Mouse (Mus musculus) WW6 (cell line): ENCODE data around the gene Atp6v0a1.

ENCODE experiments used
- DNase-seq: peaks from one replicate; pipeline ENCODE4 v3.0.0-alpha.2; 2013; ENCODE audit warnings: low read depth, low spot score

The Atp6v0a1 gene

DNA sequence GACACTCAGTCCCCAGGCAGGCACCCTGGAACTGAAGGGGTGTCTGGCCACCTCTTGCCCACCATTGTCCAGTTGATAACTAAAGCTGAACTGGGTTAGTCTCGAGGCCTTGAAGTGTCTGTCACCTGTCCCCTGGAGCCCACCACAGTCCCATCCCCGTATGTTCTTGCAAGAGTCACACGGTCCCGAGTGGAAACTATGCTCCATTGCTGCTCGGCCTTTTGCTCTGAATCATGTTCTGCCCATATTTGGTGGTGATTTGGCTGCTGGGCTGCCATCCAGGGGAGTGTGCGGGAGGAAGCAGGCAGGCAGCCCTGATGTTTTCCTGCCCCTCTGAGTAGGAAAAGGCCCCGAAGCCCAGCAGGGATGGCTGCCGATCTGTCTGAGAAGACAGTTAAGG lies 50.9 kb downstream of the Atp6v0a1 start:
- no peak for DNase-seq

DNA sequence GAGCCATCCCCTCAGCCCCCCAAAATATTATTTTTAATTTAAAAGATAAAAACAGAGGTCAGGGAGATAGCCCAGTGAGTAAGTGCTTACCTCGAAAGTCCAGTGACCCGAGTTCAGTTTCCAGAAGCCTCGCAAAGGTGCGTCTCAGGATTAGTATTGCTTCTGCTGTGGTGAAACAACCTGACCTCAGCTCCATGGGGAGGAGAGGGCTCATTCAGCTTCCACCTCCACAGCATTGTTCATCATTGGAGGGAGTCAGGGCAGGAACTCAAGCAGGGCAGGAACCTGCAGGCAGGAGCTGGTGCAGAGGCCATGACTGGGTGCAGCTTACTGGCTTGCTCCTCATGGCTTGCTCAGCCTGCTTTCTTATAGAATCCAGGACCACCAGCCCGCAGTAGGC lies 51.8 kb downstream of the Atp6v0a1 start:
- DNase-seq = no peak

GRCm38 (mm10) chr11:101062165-101062884 lies 53.1 kb downstream of the Atp6v0a1 start:
- DNase-seq = no peak

GRCm38 (mm10) chr11:101062971-101063675 lies 53.9 kb downstream of the Atp6v0a1 start:
- DNase-seq = no peak

- no peak for DNase-seq
Measured at GRCm38 (mm10) chr11:101063676-101064327, 54.5 kb downstream of the Atp6v0a1 start.

DNA sequence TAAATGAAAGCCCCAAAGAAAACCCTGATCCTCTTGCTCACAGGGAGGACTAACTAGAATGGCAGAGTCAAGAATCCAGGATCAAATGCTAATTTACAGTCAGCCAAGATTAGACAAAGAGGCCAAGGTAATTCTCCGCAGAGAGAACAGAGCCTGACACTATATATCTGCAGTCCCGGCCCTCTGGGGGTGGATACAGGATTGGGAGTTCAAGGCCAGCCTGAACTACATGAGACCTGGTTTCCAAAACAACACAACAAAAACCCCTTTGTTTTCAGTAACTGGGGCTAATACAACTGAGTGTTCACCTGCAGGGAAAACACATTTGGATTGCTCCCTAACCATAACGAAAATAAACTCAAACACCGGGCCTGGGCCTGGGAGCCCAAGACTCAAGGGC lies 55.2 kb downstream of the Atp6v0a1 start:
- DNase-seq = no peak

DNA sequence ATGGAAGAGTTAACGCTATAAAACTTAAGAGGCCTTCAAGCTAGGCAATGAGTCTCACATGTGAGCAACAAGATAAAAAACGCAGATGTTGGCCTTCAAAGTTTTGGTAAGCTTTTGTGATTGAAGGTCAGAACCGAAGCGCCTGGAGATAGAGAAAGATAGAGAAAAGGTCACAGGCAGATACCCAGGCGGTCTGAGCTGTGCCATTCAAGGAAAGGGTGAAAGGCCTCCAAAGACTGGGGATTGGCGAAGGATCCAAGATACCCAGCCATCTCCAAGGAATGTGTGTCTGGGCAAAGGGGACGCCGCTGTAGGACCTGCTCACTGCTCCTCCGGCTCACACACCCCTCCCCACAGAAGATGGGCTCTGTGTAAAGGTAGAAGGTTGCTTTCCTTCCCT lies 55.8 kb downstream of the Atp6v0a1 start:
- no peak for DNase-seq

DNA sequence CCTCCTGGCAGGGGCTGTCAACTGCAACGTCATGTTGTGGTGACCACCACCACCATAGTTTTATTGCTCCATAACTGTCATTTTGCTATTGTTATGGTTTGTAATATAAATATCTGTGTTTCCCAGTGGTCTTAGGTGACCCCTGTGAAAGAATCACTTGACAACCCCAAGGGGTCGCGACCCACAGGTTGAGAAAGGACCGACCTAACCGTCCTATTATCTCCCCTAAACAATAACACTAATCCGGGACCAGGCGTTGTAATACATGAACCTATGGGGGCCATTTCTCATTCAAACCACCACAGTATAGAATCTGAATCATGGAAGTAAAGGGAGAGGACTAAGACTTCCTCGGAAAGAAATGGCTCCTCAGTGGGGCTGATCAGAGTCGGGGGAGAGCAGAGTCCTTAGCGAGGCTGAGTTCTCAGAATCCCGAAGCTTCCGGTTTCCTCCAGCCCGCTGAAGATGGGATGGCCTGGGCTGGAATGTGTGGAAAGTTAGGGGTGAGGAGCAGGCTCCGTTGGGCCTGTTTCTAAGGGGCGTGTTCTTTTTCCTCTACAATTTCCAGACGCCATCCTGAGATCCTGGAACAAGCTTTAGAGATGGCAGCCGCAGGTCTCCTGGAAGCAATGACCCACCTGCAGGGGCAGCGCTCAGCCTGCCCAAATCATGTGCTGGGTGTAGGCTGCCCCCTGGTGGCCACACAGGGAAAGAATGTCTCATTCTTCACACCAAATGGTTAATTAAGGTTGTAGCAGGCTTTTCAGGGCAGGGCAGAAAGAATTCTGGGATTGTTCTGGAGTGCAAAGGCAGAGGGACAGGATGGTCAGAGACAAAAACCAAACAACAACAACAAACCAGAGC lies 57.5 kb downstream of the Atp6v0a1 start:
- peak; percentile 81 for DNase-seq

DNA sequence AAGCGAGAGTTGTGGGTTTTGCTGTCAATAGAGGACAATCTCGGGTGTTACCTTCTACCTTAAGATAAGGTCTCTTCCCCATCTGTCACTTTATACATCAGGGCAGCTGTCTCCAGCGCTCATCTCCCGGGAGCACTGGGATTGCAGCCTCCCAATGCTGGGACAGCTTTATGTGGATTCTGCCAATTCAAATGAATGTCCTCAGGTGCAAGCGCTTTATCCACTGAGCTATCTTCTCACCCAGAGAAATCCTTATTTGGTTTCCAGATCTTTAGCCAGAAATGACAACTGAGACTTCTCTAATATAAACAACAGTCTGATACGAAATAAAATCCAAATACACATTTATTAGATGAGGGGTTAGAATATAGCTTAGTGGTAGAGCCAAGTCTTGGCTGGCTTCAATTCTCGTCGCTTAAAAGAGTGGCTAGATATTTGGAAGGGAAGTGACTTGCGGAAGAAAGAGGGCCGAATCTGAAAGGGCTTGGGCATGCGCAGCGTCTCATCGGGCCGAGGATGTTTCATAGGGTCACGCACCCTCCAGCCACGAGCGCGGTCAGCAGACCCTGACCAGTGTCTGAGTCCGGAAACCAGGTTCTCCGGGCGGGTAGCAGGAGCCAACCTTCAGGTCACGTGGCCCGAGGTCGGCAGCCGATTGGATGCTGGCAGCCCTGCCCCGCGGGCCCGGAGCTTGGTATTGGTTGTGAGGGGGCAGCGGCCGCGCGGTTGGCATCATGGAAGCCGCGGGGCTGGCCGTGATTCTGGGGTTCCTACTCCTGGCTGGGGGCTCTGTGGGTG lies 60.3 kb downstream of the Atp6v0a1 start, which contains the start of gene Naglu:
Gene Naglu, plus strand, starts transcription at position 622 of the 798 bp plus-strand sequence.
- peak; percentile 60 for DNase-seq

DNA sequence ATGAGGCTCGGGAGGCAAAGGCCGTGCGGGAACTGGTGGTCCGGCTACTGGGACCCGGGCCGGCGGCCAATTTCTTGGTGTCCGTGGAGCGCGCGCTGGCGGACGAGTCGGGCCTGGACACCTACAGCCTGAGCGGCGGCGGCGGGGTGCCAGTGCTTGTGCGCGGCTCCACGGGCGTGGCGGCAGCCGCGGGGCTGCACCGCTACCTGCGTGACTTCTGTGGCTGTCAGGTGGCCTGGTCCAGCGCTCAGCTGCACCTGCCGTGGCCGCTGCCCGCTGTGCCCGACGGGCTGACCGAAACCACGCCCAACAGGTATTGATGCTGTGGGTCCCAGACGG lies 60.9 kb downstream of the Atp6v0a1 start:
- DNase-seq = no peak

GRCm38 (mm10) chr11:101070987-101071386 lies 61.7 kb downstream of the Atp6v0a1 start:
- no peak for DNase-seq

- DNase-seq = no peak
Measured at GRCm38 (mm10) chr11:101071810-101072428, 62.7 kb downstream of the Atp6v0a1 start.

DNA sequence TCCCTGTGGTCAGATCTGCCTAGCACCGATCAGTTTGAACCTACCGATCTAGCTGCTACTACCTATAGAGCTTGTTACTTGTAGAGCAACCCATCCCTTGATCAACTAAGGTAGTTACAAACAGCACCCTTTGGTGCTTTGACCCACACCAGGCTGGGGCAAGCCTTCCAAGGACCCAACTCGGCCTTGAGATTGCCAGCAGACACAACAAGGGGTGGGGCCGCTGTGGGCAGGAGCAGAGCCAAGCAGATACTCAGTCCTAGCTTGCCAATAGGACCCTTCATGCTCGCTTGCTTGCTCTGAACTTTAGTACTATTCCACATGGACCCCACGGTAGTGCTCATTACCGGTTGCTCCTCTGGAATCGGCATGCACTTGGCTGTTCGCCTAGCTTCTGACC lies 68.9 kb downstream of the Atp6v0a1 start, which contains the start of gene Hsd17b1:
Gene Hsd17b1, plus strand, starts transcription at position 291 of the 400 bp plus-strand sequence.
- DNase-seq = no peak

DNA sequence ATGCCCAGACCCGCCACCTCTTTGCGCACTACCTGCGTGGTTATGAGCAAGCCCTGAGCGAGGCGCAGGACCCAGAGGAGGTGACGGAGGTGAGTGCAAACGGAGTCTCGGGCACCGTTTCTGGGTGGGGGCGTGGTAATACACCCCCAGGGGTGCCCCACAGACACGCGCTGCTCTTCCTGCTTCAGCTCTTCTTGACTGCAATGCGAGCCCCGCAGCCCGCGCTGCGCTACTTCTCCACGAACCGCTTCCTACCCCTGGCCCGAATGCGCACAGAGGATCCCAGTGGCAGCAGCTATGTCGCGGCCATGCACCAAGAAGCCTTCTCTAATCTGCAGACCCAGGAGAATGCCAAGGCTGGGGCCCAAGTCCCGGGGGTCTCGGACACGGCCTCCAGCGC lies 70.5 kb downstream of the Atp6v0a1 start:
- DNase-seq = no peak

- DNase-seq = no peak
Measured at GRCm38 (mm10) chr11:101080421-101080820, 71.2 kb downstream of the Atp6v0a1 start.

GRCm38 (mm10) chr11:101081659-101082058 lies 72.4 kb downstream of the Atp6v0a1 start:
- no peak for DNase-seq

DNA sequence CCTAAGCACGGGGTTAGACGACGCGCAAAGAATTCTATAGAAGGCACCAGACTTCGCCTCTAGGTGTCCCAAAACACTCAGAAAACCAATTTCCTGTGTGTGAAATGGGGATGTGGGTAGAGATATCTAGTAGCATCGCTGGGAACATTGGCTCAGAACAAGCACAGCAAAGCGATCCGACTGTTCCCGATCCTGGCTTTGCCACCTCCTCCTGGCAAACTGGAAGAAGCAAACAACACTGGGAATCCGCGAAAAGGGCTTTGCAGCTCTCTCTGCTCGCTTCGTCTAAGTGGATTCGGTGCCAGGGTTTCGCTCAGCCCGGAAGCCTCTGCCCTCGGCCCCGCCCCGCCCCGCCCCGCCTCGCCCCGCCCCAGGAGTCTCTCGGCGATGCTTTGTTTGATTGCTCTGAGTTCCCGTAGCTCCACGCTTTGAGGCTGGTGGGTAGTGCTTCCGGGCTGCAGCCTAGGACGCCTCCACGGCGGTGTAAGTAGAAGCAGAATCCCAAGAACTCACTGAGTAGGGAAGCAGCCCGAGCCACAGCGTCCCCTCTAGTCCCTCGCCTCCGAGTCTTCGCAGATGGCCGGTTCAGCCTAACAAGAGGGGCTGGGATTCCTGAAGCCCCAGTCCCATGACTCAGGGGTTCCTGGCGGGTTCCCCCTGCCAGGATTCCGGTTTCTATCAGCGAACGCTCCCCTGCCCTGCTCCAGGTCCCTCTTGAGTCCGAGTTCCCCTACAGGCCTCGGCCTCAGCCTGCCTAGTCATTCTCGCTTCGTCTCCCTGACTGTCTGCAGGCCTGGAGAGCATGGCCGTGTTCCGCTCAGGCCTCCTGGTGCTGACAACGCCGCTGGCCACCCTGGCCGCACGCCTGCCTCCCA lies 73.2 kb downstream of the Atp6v0a1 start, which contains the start of gene Coasy:
Gene Coasy, plus strand, starts transcription at position 358 of the 875 bp plus-strand sequence.
- peak; percentile 80 for DNase-seq

DNA sequence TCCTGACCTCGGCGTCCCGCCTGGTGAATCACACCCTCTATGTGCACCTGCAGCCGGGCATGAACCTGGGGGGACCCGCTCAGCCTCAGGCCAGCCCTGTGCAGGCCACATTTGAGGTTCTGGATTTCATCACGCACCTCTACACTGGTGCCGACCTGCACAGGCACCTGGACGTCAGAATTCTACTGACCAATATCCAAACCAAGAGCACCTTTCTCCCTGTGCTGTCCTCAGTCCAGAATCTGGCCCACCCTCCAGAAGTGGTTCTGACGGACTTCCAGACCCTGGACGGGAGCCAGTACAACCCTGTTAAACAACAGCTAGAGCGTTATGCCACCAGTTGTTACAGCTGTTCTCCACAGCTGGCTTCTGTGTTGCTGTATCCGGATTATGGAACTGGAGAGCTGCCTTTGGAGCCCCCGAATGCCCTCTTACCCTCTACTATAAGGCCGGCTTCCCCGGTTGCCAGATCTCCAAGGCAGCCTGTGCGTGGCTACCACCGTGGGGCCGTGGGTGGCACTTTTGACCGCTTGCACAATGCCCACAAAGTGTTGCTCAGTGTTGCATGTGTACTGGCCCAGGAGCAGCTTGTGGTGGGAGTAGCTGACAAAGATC lies 73.9 kb downstream of the Atp6v0a1 start:
- DNase-seq = no peak

DNA sequence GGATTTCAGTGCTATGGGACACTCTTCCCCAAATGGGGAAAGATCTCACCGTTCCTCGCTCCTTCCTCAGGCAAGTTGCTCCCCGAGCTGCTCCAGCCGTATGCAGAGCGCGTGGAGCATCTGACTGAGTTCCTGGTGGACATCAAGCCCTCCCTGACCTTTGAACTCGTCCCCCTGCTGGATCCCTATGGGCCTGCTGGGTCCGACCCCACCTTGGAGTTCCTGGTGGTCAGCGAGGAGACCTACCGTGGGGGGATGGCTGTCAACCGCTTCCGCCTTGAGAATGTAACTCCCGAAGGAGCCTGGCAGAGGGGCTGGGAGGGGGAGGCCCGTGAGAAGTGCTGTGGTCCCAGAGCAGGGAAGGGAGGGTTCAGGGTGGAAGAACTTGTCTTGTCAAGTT lies 75.0 kb downstream of the Atp6v0a1 start:
- no peak for DNase-seq
